Mouse (Mus musculus) CD8-positive naive resting alpha-beta T cell, adult 2 months (primary cell): ENCODE measurements around the gene Gp1ba.

ENCODE experiments used
- DNase-seq, 2 experiments: peaks; one replicate each; pipeline ENCODE4 v3.0.0; 2022; ENCODE audit warnings: low read depth in 2 of 2, low spot score in 2 of 2

Gp1ba gene

DNA sequence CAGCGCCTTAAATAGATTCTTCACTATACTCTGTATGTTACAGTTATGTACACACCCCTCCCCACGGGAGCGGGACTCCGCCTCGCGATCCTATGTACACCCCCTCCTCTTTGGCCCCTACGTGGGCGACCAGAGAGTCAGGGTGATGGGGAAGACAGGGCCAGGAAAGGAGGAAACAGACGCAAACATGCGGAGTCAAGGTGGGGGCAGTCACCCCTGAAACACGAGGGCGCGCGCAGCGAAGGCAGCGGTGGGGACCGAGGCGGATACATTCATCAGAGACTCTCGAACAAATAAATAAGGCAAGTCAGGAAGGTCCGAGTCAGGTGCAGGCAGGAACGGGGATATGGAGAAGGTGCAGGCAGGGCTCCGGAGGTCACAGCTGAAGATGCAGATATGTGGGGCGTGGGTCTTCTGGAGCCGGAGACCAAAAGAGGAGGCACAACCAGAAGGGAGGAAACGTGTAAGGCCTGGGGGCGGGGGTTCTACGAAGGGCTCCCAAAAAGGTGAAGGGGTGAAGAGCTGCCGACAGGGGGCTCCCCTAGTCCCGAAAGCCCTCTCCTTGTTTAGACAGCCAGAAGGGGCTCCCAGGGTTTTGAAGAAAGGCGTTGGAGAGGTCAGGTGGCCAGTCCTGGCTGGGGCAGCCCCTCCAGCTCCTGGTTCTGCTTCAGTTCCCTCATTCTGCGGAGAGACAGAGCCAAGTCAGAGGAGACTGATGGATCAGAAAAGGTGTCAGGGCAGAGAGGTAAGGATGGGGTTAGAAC, 30.8 kb downstream of the Gp1ba start:
- peak; percentile 80 to 87 for DNase-seq

- DNase-seq = no peak
Measured at GRCm38 (mm10) chr11:70670483-70670882, 31.6 kb downstream of the Gp1ba start.

GRCm38 (mm10) chr11:70671333-70672047, 32.6 kb downstream of the Gp1ba start:
- DNase-seq = no peak

GRCm38 (mm10) chr11:70674014-70674413, 35.1 kb downstream of the Gp1ba start:
- DNase-seq = no peak

DNA sequence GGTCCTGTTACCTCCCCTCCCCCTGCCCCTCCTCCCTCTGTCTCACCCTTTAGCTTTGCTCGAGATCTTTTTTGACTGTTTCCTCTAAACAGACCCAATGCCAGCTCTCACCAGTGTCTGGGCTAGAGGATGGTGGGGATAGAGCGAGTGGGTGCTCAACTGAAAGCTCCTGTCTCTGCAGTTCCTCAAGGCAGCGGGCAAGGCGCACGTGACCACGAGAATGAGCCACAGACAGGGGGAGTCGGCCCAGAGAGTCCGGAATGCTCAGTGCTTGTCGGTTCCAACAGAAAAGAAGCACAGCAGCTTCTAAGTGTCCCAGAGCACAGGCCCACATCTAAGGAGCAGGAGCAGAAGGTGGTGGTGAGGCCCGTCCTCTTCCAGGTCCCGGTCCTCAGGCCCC, 35.6 kb downstream of the Gp1ba start:
- no peak for DNase-seq

GRCm38 (mm10) chr11:70678092-70678491, 39.2 kb downstream of the Gp1ba start:
- DNase-seq = no peak

DNA sequence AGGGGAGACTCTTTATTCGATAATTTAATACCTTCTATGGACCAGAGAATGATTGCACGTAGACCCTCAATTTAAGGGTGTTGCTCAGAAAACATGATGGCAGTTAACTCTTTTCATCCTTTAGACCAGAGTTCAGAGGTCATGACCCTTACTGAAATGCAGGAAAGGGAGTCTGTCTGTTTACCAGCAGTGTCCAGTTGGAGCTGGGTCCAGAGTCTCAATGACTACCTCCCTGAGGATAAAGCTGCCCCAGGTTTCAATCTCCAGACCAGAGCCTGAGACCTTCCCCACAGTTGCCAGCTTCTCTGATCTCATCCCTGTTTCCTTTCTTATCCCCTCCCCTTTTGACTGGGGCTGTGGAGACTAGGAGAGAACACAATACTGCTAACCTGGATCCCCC, 39.7 kb downstream of the Gp1ba start:
- no peak for DNase-seq

DNA sequence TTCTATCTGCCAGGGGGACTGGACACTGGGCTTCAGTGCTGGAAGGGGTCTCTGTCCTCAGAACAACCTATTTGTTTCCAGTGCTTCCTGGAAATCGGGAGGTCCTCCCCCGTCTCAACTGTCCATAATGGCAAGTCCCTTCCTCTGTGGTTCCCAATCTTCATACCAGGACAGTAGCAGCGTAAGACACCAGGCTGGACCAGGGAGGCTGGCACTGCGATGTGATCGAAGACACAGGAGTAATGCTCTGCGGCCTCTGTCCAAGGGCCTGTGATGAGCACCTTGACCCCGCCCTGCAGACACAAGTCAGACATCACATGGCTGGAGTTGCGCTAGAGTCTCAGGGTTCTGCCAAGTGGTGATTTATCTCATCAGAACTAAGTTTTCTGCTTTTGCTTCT, 40.4 kb downstream of the Gp1ba start:
- no peak for DNase-seq

GRCm38 (mm10) chr11:70679894-70680293, 41.0 kb downstream of the Gp1ba start:
- DNase-seq = no peak

GRCm38 (mm10) chr11:70681170-70681569, 42.2 kb downstream of the Gp1ba start:
- no peak for DNase-seq

- peak; percentile 19 to 34 for DNase-seq
Measured at GRCm38 (mm10) chr11:70681897-70682581, 43.1 kb downstream of the Gp1ba start.

DNA sequence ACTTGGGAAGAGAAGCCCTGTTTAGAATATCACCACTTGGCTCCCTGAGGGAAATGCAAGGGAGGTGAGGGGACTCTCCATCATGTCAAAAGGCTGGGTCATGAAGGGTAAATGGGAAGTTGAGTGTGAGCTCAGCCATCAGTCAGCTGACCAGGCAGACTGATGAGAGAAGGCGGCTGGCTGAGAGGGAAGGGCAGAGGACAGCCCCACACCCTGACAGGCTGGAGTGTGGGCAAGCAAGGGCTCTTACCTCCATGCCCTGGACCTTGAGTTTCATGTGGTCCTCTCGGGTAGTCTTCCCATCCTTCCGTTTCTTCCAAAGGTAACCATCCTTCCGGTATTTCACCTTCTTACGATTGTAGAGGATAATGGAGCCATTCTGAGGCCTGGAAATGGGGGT, 44.7 kb downstream of the Gp1ba start:
- DNase-seq = no peak

DNA sequence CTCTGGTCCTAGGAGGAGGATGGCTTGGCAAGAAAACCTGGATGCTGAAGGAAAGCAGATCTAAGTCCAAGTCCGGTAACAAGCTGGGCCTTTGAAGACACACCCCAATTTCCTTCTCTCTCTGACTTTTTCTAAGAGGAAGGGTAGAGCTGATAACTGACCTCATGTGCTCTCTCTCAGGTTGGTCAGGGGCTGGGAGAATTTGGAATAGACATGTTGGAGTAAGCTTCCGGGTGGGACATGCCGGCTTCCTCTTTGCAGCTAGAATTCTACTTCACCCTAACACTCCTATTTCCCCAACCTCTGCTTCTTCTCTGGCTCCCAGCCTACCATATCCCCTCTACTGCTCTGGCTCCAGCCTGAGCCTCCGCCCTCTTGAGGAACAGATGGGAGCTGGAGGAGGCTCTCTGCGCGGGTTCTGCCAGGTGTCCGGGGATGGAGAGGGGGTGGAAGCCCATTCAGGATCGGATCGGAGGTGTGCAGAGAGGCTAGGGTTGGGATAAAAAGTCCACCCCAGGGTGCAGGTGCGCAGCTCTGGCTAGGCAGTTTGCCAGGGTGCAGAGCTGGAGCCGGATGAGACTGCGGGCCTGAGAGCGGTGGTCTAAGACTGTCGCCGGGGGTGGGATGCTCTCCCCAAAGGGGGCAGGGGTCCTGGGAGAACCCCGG, 48.1 kb downstream of the Gp1ba start:
- no peak for DNase-seq

DNA sequence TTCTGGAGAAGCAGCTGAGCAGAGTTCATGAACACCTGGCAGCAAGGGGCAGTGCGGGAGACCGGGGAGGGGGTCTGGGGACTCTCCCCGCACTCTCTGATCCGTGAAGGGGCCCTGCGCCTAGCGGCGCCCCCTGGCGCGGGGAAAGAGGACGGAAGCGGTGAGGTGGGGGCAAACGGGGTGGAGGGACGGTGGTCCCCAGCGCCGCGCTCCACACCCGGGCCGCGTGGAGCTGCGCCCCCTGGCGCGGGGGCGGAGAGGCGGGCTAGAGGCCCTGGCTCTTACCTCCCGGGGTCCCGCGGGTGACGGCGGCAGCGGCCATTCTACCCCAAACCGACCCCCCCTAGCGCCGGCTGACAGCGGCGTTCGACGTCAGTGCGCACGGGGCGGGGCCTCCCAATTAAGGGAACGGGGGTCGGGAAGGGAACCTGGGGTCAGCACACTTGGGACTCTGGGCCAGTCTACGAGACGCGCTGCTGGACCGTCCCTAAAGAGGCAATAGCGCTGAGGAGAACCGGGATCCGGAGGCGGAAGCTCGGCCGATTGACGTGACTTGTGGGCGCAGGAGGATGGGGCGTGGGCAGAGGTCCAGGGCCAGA, 48.8 kb downstream of the Gp1ba start, which contains the start of gene Camta2:
TSS of gene Camta2 (minus strand) at position 505 of the 599 bp plus-strand sequence.
- DNase-seq = peak; percentile 76 to 80

- DNase-seq = no peak
Measured at GRCm38 (mm10) chr11:70688372-70688771, 49.5 kb downstream of the Gp1ba start.

DNA sequence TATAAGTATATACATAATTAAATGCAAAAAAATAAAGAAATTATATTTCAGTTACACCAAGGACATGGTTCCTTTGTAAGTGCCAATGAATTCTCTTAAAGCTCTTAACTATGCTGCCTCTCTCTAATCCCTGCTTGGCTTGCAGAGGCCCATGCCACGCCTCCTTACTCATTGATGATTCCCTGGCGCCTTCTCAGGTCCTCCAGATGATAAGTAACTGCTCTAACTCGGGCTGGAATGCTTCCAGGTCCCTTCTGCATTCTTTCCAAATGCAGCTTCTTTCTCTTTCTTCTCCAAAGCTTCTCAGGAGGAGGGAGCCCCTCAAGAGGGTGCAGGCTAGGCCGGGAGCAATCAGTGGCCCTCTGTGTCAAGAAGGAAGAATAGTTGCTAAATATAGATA, 50.7 kb downstream of the Gp1ba start:
- DNase-seq = no peak
